Mouse (Mus musculus): ENCODE results near the gene Strn4.
A peak's percentile ranks its signal among the peaks of the same experiment; 100 is the strongest.

Strn4 gene

GRCm38 (mm10) chr7:16876608-16877007 is 60.9 kb downstream of the Strn4 start:
- peak in 1 of 2 experiments; percentile 14 for DNase-seq

- DNase-seq: no peak
Observed at GRCm38 (mm10) chr7:16877717-16878116, 62.0 kb downstream of the Strn4 start.

- DNase-seq: no peak
Observed at GRCm38 (mm10) chr7:16879796-16880547, 64.3 kb downstream of the Strn4 start.

GRCm38 (mm10) chr7:16880615-16881014 is 64.9 kb downstream of the Strn4 start:
- DNase-seq: no peak

- DNase-seq: no peak
Observed at GRCm38 (mm10) chr7:16883162-16883561, 67.5 kb downstream of the Strn4 start.

GRCm38 (mm10) chr7:16884334-16884733 is 68.6 kb downstream of the Strn4 start:
- no peak for DNase-seq

- DNase-seq: no peak
Observed at GRCm38 (mm10) chr7:16885271-16885776, 69.6 kb downstream of the Strn4 start.

GRCm38 (mm10) chr7:16885905-16886304 is 70.2 kb downstream of the Strn4 start:
- no peak for DNase-seq

Data from B cell, adult 2 months (primary cell).